Mouse (Mus musculus): ENCODE measurements around the gene Ltbp3. TPM values are rescaled to one million over a fixed set of nuclear protein-coding genes. Genes with fewer than 3 reads are reported as not detected.

Ltbp3 gene
- polyA plus RNA-seq, 1 experiment from 2014 or later: 9.6 TPM

GRCm38 (mm10) chr19:5798700-5799479 is 58.2 kb downstream of the Ltbp3 start:
- H3K9me3 ChIP-seq (replicated peaks; ENCODE audit: control insufficient read depth, low read length, poor library complexity, severe bottlenecking): no peaks in the 10 kb centered on the region
- 0% methylated on average over 7 of the region's 7 CpGs for WGBS
- peaks cover 32% of the 10 kb centered on the region for H3K4me1 ChIP-seq (ENCODE audit: control insufficient read depth, insufficient read depth, low read length)
- H3K27ac ChIP-seq (ENCODE audit: low read length): 0 out of 2 replicates have a peak overlapping the region, but pooled peaks have one; percentile 10
- H3K36me3 ChIP-seq (ENCODE audit: control insufficient read depth, insufficient read depth, low read length): peaks cover 17% of the 10 kb centered on the region
- H3K4me3 ChIP-seq (ENCODE audit: low read depth, low read length): peak overlapping the region; percentile 61
- peak overlapping the region; percentile 69 for H3K9ac ChIP-seq (ENCODE audit: low read depth, low read length)
- no peak for ATAC-seq
- H3K4me2 ChIP-seq (ENCODE audit: low read length): peak overlapping the region; percentile 79
- no peaks in the 10 kb centered on the region for H3K27me3 ChIP-seq (ENCODE audit: control insufficient read depth, insufficient read depth, low read depth, low read length)

- no peak for ATAC-seq
- peak overlapping the region; percentile 79 for H3K4me2 ChIP-seq (ENCODE audit: low read length)
- peak overlapping the region; percentile 83 for H3K27ac ChIP-seq (ENCODE audit: low read length)
- peaks cover 16% of the 10 kb centered on the region for H3K36me3 ChIP-seq (ENCODE audit: control insufficient read depth, insufficient read depth, low read length)
- H3K27me3 ChIP-seq (ENCODE audit: control insufficient read depth, insufficient read depth, low read depth, low read length): no peaks in the 10 kb centered on the region
- peaks cover 34% of the 10 kb centered on the region for H3K4me1 ChIP-seq (ENCODE audit: control insufficient read depth, insufficient read depth, low read length)
- WGBS: 0% methylated on average over 10 of the region's 10 CpGs
- peak overlapping the region; percentile 61 for H3K4me3 ChIP-seq (ENCODE audit: low read depth, low read length)
- H3K9me3 ChIP-seq (replicated peaks; ENCODE audit: control insufficient read depth, low read length, poor library complexity, severe bottlenecking): no peaks in the 10 kb centered on the region
- peak overlapping the region; percentile 74 for H3K9ac ChIP-seq (ENCODE audit: low read depth, low read length)
Measured at GRCm38 (mm10) chr19:5799566-5800349, 59.1 kb downstream of the Ltbp3 start.

- Histone ChIP-seq H3K4me2 (ENCODE audit: low read length) (peak overlapping the region; percentile 79), H3K27me3 (ENCODE audit: control insufficient read depth, insufficient read depth, low read depth, low read length) (no peaks in the 10 kb centered on the region), H3K4me1 (ENCODE audit: control insufficient read depth, insufficient read depth, low read length) (peaks cover 31% of the 10 kb centered on the region), H3K36me3 (ENCODE audit: control insufficient read depth, insufficient read depth, low read length) (peaks cover 11% of the 10 kb centered on the region), H3K4me3 (ENCODE audit: low read depth, low read length) (peak overlapping the region; percentile 61), H3K27ac (ENCODE audit: low read length) (peak overlapping the region; percentile 83), H3K9ac (ENCODE audit: low read depth, low read length) (peak overlapping the region; percentile 74), H3K9me3 (replicated peaks; ENCODE audit: control insufficient read depth, low read length, poor library complexity, severe bottlenecking) (no peaks in the 10 kb centered on the region)
- no peak for ATAC-seq
- 0% methylated on average over 2 of the region's 2 CpGs for WGBS
Measured at GRCm38 (mm10) chr19:5800350-5800631, 59.6 kb downstream of the Ltbp3 start.

- H3K4me2 ChIP-seq (ENCODE audit: low read length): peak overlapping the region; percentile 79
- ATAC-seq: no peak
- H3K27ac ChIP-seq (ENCODE audit: low read length): peak overlapping the region; percentile 83
- peaks cover 6% of the 10 kb centered on the region for H3K36me3 ChIP-seq (ENCODE audit: control insufficient read depth, insufficient read depth, low read length)
- H3K4me1 ChIP-seq (ENCODE audit: control insufficient read depth, insufficient read depth, low read length): peaks cover 26% of the 10 kb centered on the region
- peak overlapping the region; percentile 61 for H3K4me3 ChIP-seq (ENCODE audit: low read depth, low read length)
- H3K9ac ChIP-seq (ENCODE audit: low read depth, low read length): peak overlapping the region; percentile 74
- H3K9me3 ChIP-seq (replicated peaks; ENCODE audit: control insufficient read depth, low read length, poor library complexity, severe bottlenecking): no peaks in the 10 kb centered on the region
- under 1% methylated on average over 19 of the region's 19 CpGs for WGBS
- no peaks in the 10 kb centered on the region for H3K27me3 ChIP-seq (ENCODE audit: control insufficient read depth, insufficient read depth, low read depth, low read length)
Measured at GRCm38 (mm10) chr19:5800632-5801431, 60.1 kb downstream of the Ltbp3 start.

GRCm38 (mm10) chr19:5801432-5801964 is 60.8 kb downstream of the Ltbp3 start:
- Histone ChIP-seq H3K4me2 (ENCODE audit: low read length) (peak overlapping the region; percentile 79), H3K4me3 (ENCODE audit: low read depth, low read length) (peak overlapping the region; percentile 61), H3K27me3 (ENCODE audit: control insufficient read depth, insufficient read depth, low read depth, low read length) (no peaks in the 10 kb centered on the region), H3K27ac (ENCODE audit: low read length) (peak overlapping the region; percentile 100), H3K4me1 (ENCODE audit: control insufficient read depth, insufficient read depth, low read length) (peaks cover 26% of the 10 kb centered on the region), H3K9me3 (replicated peaks; ENCODE audit: control insufficient read depth, low read length, poor library complexity, severe bottlenecking) (no peaks in the 10 kb centered on the region), H3K9ac (ENCODE audit: low read depth, low read length) (peak overlapping the region; percentile 74), H3K36me3 (ENCODE audit: control insufficient read depth, insufficient read depth, low read length) (peaks cover 2% of the 10 kb centered on the region; the same call in 1 of the 2 replicates)
- no peak for ATAC-seq
- WGBS: 3% methylated on average over 3 of the region's 3 CpGs

GRCm38 (mm10) chr19:5802011-5802786 is 61.5 kb downstream of the Ltbp3 start:
- Histone ChIP-seq H3K4me1 (ENCODE audit: control insufficient read depth, insufficient read depth, low read length) (peaks cover 23% of the 10 kb centered on the region), H3K9ac (ENCODE audit: low read depth, low read length) (peak overlapping the region; percentile 74), H3K9me3 (replicated peaks; ENCODE audit: control insufficient read depth, low read length, poor library complexity, severe bottlenecking) (no peaks in the 10 kb centered on the region), H3K36me3 (ENCODE audit: control insufficient read depth, insufficient read depth, low read length) (0 out of 2 replicates have a peak, but pooled peaks cover 2% of the 10 kb centered on the region), H3K4me3 (ENCODE audit: low read depth, low read length) (peak overlapping the region; percentile 61), H3K27ac (ENCODE audit: low read length) (peak overlapping the region; percentile 100), H3K27me3 (ENCODE audit: control insufficient read depth, insufficient read depth, low read depth, low read length) (no peaks in the 10 kb centered on the region), H3K4me2 (ENCODE audit: low read length) (peak overlapping the region; percentile 90)
- under 1% methylated on average over 25 of the region's 25 CpGs for WGBS
- peak; percentile 44; the same call in 1 of the 2 replicates for ATAC-seq

GRCm38 (mm10) chr19:5802787-5803040 is 62.0 kb downstream of the Ltbp3 start:
- H3K27me3 ChIP-seq (ENCODE audit: control insufficient read depth, insufficient read depth, low read depth, low read length): no peaks in the 10 kb centered on the region
- peak overlapping the region; percentile 90 for H3K4me2 ChIP-seq (ENCODE audit: low read length)
- peak overlapping the region; percentile 52 for H3K4me3 ChIP-seq (ENCODE audit: low read depth, low read length)
- 2% methylated on average over 4 of the region's 4 CpGs for WGBS
- 0 out of 2 replicates have a peak, but pooled peaks cover 2% of the 10 kb centered on the region for H3K36me3 ChIP-seq (ENCODE audit: control insufficient read depth, insufficient read depth, low read length)
- peaks cover 23% of the 10 kb centered on the region for H3K4me1 ChIP-seq (ENCODE audit: control insufficient read depth, insufficient read depth, low read length)
- H3K27ac ChIP-seq (ENCODE audit: low read length): peak overlapping the region; percentile 100
- no peak for ATAC-seq
- H3K9ac ChIP-seq (ENCODE audit: low read depth, low read length): peak overlapping the region; percentile 95
- H3K9me3 ChIP-seq (replicated peaks; ENCODE audit: control insufficient read depth, low read length, poor library complexity, severe bottlenecking): no peaks in the 10 kb centered on the region

All from midbrain, embryonic 16.5 days (tissue).